Mouse (Mus musculus): ENCODE data around the gene Fam3b.

- TF ChIP-seq CTCF (IDR thresholded peaks at IDR 0.05; ENCODE audit: low read depth) (no peak), EP300 (IDR thresholded peaks at IDR 0.05; ENCODE audit: low read depth) (no peak)
These were observed 6.8 kb downstream of the Fam3b start for GRCm38 (mm10) chr16:97507783-97508182.
